Mouse (Mus musculus) MEL (cell line): Measurements from ENCODE around the gene Phf5a. TPM values are rescaled to one million over a fixed set of nuclear protein-coding genes. Genes with fewer than 3 reads are reported as not detected.

Experiments used
- DNase-seq: peaks from one replicate; pipeline ENCODE4 v3.0.0; 2011; ENCODE audit warnings: low read depth, low spot score
- H3K27ac ChIP-seq: 2 replicates; pipeline ENCODE4 v1.5.1; 2012; ENCODE audit warnings: low read depth, mild to moderate bottlenecking, control low read depth, low read length, moderate library complexity; ENCODE audit not compliant: control insufficient read depth
- H3K27me3 ChIP-seq, 2 experiments: fragments of 150-350 bp in 1 of 2; sonication (generic) in 1 of 2; 2 replicates each; pipeline ENCODE4 v1.6.1; 2012; ENCODE audit warnings: low read length in 2 of 2, mild to moderate bottlenecking in 2 of 2, improper control_type of control experiment in 1 of 2, moderate library complexity in 1 of 2; ENCODE audit not compliant: insufficient read depth in 2 of 2, control insufficient read depth in 1 of 2
- H3K36me3 ChIP-seq, 2 experiments: 2 replicates each; pipeline ENCODE4 v1.6.1; 2012 to 2014; ENCODE audit warnings: low read length in 2 of 2, improper control_type of control experiment in 1 of 2, inconsistent platforms in 1 of 2, mild to moderate bottlenecking in 1 of 2; ENCODE audit not compliant: insufficient read depth in 2 of 2, control insufficient read depth in 1 of 2
- H3K4me1 ChIP-seq, 2 experiments: fragments of 150-350 bp in 1 of 2; sonication (generic) in 1 of 2; 2 replicates each; pipeline ENCODE4 v1.6.1; 2012; ENCODE audit warnings: low read length in 2 of 2, improper control_type of control experiment in 1 of 2, mild to moderate bottlenecking in 1 of 2; ENCODE audit not compliant: insufficient read depth in 2 of 2, control insufficient read depth in 1 of 2
- H3K4me3 ChIP-seq, 2 experiments: fragments of 150-350 bp in 1 of 2; sonication (generic) in 1 of 2; 2 replicates each; pipeline ENCODE4 v1.5.1; 2012; ENCODE audit warnings: low read depth in 2 of 2, low read length in 2 of 2, mild to moderate bottlenecking in 2 of 2, moderate library complexity in 2 of 2, control low read depth in 1 of 2, improper control_type of control experiment in 1 of 2; ENCODE audit not compliant: control insufficient read depth in 1 of 2, insufficient read depth in 1 of 2
- H3K79me2 ChIP-seq: 2 replicates; pipeline ENCODE4 v1.6.1; 2012; ENCODE audit warnings: mild to moderate bottlenecking, low read length, moderate library complexity; ENCODE audit not compliant: control insufficient read depth, poor library complexity, insufficient read depth
- H3K9ac ChIP-seq: 2 replicates; pipeline ENCODE4 v1.6.1; 2012; ENCODE audit warnings: low read depth, mild to moderate bottlenecking, control low read depth, low read length, moderate library complexity; ENCODE audit not compliant: control insufficient read depth, poor library complexity, severe bottlenecking
- H3K9me3 ChIP-seq: fragments of 150-350 bp; sonication (generic); replicated peaks from 2 replicates; pipeline ENCODE4 v1.6.1; 2012; ENCODE audit warnings: mild to moderate bottlenecking, low read length, improper control_type of control experiment, moderate library complexity; ENCODE audit not compliant: insufficient read depth
- BHLHE40 ChIP-seq: IDR thresholded peaks from 2 replicates; pipeline ENCODE4 v1.6.1; 2012; ENCODE audit warnings: low read depth, mild to moderate bottlenecking, inconsistent platforms, low read length, improper control_type of control experiment, borderline replicate concordance
- CHD1 ChIP-seq: IDR thresholded peaks from 2 replicates; pipeline ENCODE4 v1.6.1; 2012; ENCODE audit warnings: low read depth, mild to moderate bottlenecking, inconsistent platforms, low read length, improper control_type of control experiment
- CHD2 ChIP-seq: IDR thresholded peaks from 2 replicates; pipeline ENCODE4 v1.6.1; 2011; ENCODE audit warnings: low read length, improper control_type of control experiment
- CTCF ChIP-seq, 3 experiments: IDR thresholded peaks in 2 of 3; conservative IDR thresholded peaks in 1 of 3; 2 replicates each; pipeline ENCODE4 v1.5.1; 2011 to 2012; ENCODE audit warnings: low read length in 3 of 3, low read depth in 2 of 3, mild to moderate bottlenecking in 2 of 3, improper control_type of control experiment in 1 of 3, inconsistent platforms in 1 of 3, mixed read lengths in 1 of 3, moderate library complexity in 1 of 3; ENCODE audit not compliant: control insufficient read depth in 1 of 3, insufficient read depth in 1 of 3, poor library complexity in 1 of 3, severe bottlenecking in 1 of 3
- E2F4 ChIP-seq: IDR thresholded peaks from 2 replicates; pipeline ENCODE4 v1.6.1; 2011; ENCODE audit warnings: low read depth, low read length, improper control_type of control experiment, borderline replicate concordance
- ELF1 ChIP-seq: IDR thresholded peaks from 2 replicates; pipeline ENCODE4 v1.6.1; 2014; ENCODE audit warnings: low read depth, mild to moderate bottlenecking, inconsistent platforms, low read length, improper control_type of control experiment, moderate library complexity
- EP300 ChIP-seq, 2 experiments: IDR thresholded peaks; 2 replicates each; pipeline ENCODE4 v1.6.1; 2011; ENCODE audit warnings: improper control_type of control experiment in 2 of 2, low read length in 2 of 2, low read depth in 1 of 2, mild to moderate bottlenecking in 1 of 2
- ETS1 ChIP-seq: IDR thresholded peaks from 2 replicates; pipeline ENCODE4 v1.6.1; 2012; ENCODE audit warnings: low read depth, mild to moderate bottlenecking, inconsistent platforms, low read length, improper control_type of control experiment, moderate library complexity
- GABPA ChIP-seq: IDR thresholded peaks from 2 replicates; pipeline ENCODE4 v1.6.1; 2012; ENCODE audit warnings: low read depth, mild to moderate bottlenecking, inconsistent platforms, low read length, improper control_type of control experiment, moderate library complexity
- GATA1 ChIP-seq: IDR thresholded peaks from 2 replicates; pipeline ENCODE4 v1.6.1; 2011; ENCODE audit warnings: low read depth, low read length, improper control_type of control experiment
- HCFC1 ChIP-seq: IDR thresholded peaks from 2 replicates; pipeline ENCODE4 v1.6.1; 2012; ENCODE audit warnings: low read depth, mild to moderate bottlenecking, inconsistent platforms, low read length, improper control_type of control experiment, moderate library complexity
- JUND ChIP-seq: IDR thresholded peaks from 2 replicates; pipeline ENCODE4 v1.6.1; 2011; ENCODE audit warnings: low read depth, mild to moderate bottlenecking, improper control_type of control experiment, low read length
- KAT2A ChIP-seq: conservative IDR thresholded peaks from 2 replicates; pipeline ENCODE4 v1.6.1; 2012; ENCODE audit warnings: low read depth, low read length, improper control_type of control experiment, inconsistent platforms
- MAFK ChIP-seq: IDR thresholded peaks from 2 replicates; pipeline ENCODE4 v1.6.1; 2011; ENCODE audit warnings: low read depth, mild to moderate bottlenecking, low read length, improper control_type of control experiment, borderline replicate concordance
- MAX ChIP-seq: IDR thresholded peaks from 2 replicates; pipeline ENCODE4 v1.6.1; 2011; ENCODE audit warnings: low read length, improper control_type of control experiment
- MAZ ChIP-seq: IDR thresholded peaks from 2 replicates; pipeline ENCODE4 v1.6.1; 2012; ENCODE audit warnings: low read depth, mild to moderate bottlenecking, inconsistent platforms, low read length, improper control_type of control experiment
- MEF2A ChIP-seq: IDR thresholded peaks from 2 replicates; pipeline ENCODE4 v1.6.1; 2014; ENCODE audit warnings: low read depth, mild to moderate bottlenecking, inconsistent platforms, low read length, improper control_type of control experiment; ENCODE audit not compliant: poor library complexity, insufficient replicate concordance, severe bottlenecking; ENCODE audit errors: extremely low read depth
- MXI1 ChIP-seq: IDR thresholded peaks from 2 replicates; pipeline ENCODE4 v1.6.1; 2011; ENCODE audit warnings: mild to moderate bottlenecking, low read depth, low read length, improper control_type of control experiment
- MYB ChIP-seq: IDR thresholded peaks from 2 replicates; pipeline ENCODE4 v1.6.1; 2011; ENCODE audit warnings: mild to moderate bottlenecking, low read depth, low read length, improper control_type of control experiment
- MYC ChIP-seq: IDR thresholded peaks from 2 replicates; pipeline ENCODE4 v1.6.1; 2011; ENCODE audit warnings: low read depth, mild to moderate bottlenecking, low read length, improper control_type of control experiment, moderate library complexity
- NELFE ChIP-seq: IDR thresholded peaks from 2 replicates; pipeline ENCODE4 v1.6.1; 2011; ENCODE audit warnings: low read depth, low read length, improper control_type of control experiment
- NRF1 ChIP-seq: IDR thresholded peaks from 2 replicates; pipeline ENCODE4 v1.6.1; 2014; ENCODE audit warnings: low read depth, mild to moderate bottlenecking, inconsistent platforms, low read length, improper control_type of control experiment, moderate library complexity; ENCODE audit not compliant: poor library complexity, insufficient read depth, severe bottlenecking
- POLR2A ChIP-seq, 2 experiments: IDR thresholded peaks; 2 replicates each; pipeline ENCODE4 v1.6.1; 2011 to 2012; ENCODE audit warnings: low read length in 2 of 2, mild to moderate bottlenecking in 2 of 2, control low read depth in 1 of 2, improper control_type of control experiment in 1 of 2, low read depth in 1 of 2, moderate library complexity in 1 of 2; ENCODE audit not compliant: control insufficient read depth in 1 of 2, insufficient read depth in 1 of 2, poor library complexity in 1 of 2
- POLR2AphosphoS2 ChIP-seq: IDR thresholded peaks from 2 replicates; pipeline ENCODE4 v1.6.1; 2011; ENCODE audit warnings: low read length, improper control_type of control experiment
- RCOR1 ChIP-seq: IDR thresholded peaks from 2 replicates; pipeline ENCODE4 v1.6.1; 2012; ENCODE audit warnings: low read depth, mild to moderate bottlenecking, inconsistent platforms, low read length, improper control_type of control experiment
- SIN3A ChIP-seq: IDR thresholded peaks from 2 replicates; pipeline ENCODE4 v1.6.1; 2012; ENCODE audit warnings: low read length, improper control_type of control experiment, inconsistent platforms
- SMC3 ChIP-seq: IDR thresholded peaks from 2 replicates; pipeline ENCODE4 v1.6.1; 2011; ENCODE audit warnings: low read depth, low read length, improper control_type of control experiment
- TAL1 ChIP-seq: IDR thresholded peaks from 2 replicates; pipeline ENCODE4 v1.6.1; 2012; ENCODE audit warnings: mild to moderate bottlenecking, inconsistent platforms, low read length, moderate library complexity, mixed read lengths
- TBP ChIP-seq: IDR thresholded peaks from 2 replicates; pipeline ENCODE4 v1.8.0; 2011; ENCODE audit warnings: low read depth, low read length, improper control_type of control experiment
- TCF12 ChIP-seq: IDR thresholded peaks from 2 replicates; pipeline ENCODE4 v1.6.1; 2014; ENCODE audit warnings: low read depth, mild to moderate bottlenecking, inconsistent platforms, low read length, improper control_type of control experiment, moderate library complexity
- UBTF ChIP-seq: IDR thresholded peaks from 2 replicates; pipeline ENCODE4 v1.6.1; 2012; ENCODE audit warnings: low read depth, mild to moderate bottlenecking, inconsistent platforms, low read length, improper control_type of control experiment, moderate library complexity, borderline replicate concordance; ENCODE audit not compliant: insufficient read depth
- USF1 ChIP-seq: IDR thresholded peaks from 2 replicates; pipeline ENCODE4 v1.6.1; 2014; ENCODE audit warnings: low read depth, mild to moderate bottlenecking, inconsistent platforms, low read length, improper control_type of control experiment, moderate library complexity
- ZKSCAN1 ChIP-seq: IDR thresholded peaks from 2 replicates; pipeline ENCODE4 v1.6.1; 2012; ENCODE audit warnings: low read depth, mild to moderate bottlenecking, inconsistent platforms, low read length, improper control_type of control experiment, moderate library complexity
- ZMIZ1 ChIP-seq: IDR thresholded peaks from 2 replicates; pipeline ENCODE4 v1.6.1; 2012; ENCODE audit warnings: low read depth, mild to moderate bottlenecking, inconsistent platforms, low read length, improper control_type of control experiment, moderate library complexity
- ZNF384 ChIP-seq: IDR thresholded peaks from 2 replicates; pipeline ENCODE4 v1.6.1; 2012; ENCODE audit warnings: low read depth, mild to moderate bottlenecking, inconsistent platforms, low read length, improper control_type of control experiment
- polyA plus RNA-seq, 2 experiments: library from polyadenylated mRNA; stranded (reverse) in 1 of 2; unstranded in 1 of 2; fragments of >175 nt in 1 of 2; fragments of >200 nt in 1 of 2; gene quantifications; 2 replicates each; pipeline versions ENCODE4 v1.2.1 to v1.2.4; 2012; ENCODE audit warnings: low replicate concordance in 2 of 2, low read depth in 1 of 2; ENCODE audit not compliant: insufficient read length in 2 of 2, insufficient read depth in 1 of 2, missing spikeins in 1 of 2
- total RNA-seq: library from RNA; depleted of rRNA; stranded (reverse); fragments of 300-350 nt; gene quantifications from 2 replicates; pipeline ENCODE4 v1.2.3, GENCODE M21; 2012

Gene Phf5a
- total and polyA plus RNA-seq, 3 experiments: 128 to 164 TPM; not detected in 1

GRCm38 (mm10) chr15:81872262-81873136 lies 788 bp upstream of the Phf5a start, which contains the start of gene Aco2:
TSS of gene Aco2 (plus strand) at chr15:81872309.
- no peaks in the 10 kb centered on the region for H3K27me3 ChIP-seq
- DNase-seq: peak; percentile 99
- peaks cover 13 to 27% of the 10 kb centered on the region in 2 experiments for H3K36me3 ChIP-seq
- no peaks in the 10 kb centered on the region for H3K9me3 ChIP-seq
- H3K79me2 ChIP-seq: peaks cover 61% of the 10 kb centered on the region
- peak within 1 kb of the TSS; percentile 91 for H3K9ac ChIP-seq
- H3K4me1 ChIP-seq: peaks cover 4 to 12% of the 10 kb centered on the region in 2 experiments
- H3K27ac ChIP-seq: peak within 1 kb of the TSS; percentile 99
- H3K4me3 ChIP-seq: peak within 1 kb of the TSS; percentile 75 to 96
- no peak for TF ChIP-seq MAFK
- no peak for TF ChIP-seq SMC3
- no peak for TF ChIP-seq CHD2
- peak; percentile 24; the same call in 1 of the 2 replicates for TF ChIP-seq NRF1
- TF ChIP-seq POLR2AphosphoS2: no peak; the same call in 1 of the 2 replicates
- no peak for TF ChIP-seq E2F4
- TF ChIP-seq GATA1: peak; percentile 58
- no peak for TF ChIP-seq MYC
- TF ChIP-seq MAX: peak; percentile 66
- TF ChIP-seq JUND: no peak
- peak; percentile 89; the same call in 1 of the 2 replicates for TF ChIP-seq MXI1
- TF ChIP-seq USF1: no peak
- peak; percentile 53 to 63; a peak in 3 of 4 replicates for TF ChIP-seq POLR2A (IDR thresholded peaks at IDR 0.05; ENCODE audit: control insufficient read depth in 1 of 2, insufficient read depth in 1 of 2, low read depth in 1 of 2, low read length in 2 of 2, poor library complexity in 1 of 2)
- no peak for TF ChIP-seq ZKSCAN1
- no peak for TF ChIP-seq MEF2A
- TF ChIP-seq ETS1: peak; percentile 53; the same call in 1 of the 2 replicates
- TF ChIP-seq UBTF: 0 out of 2 replicates have a peak, but pooled peaks have one; percentile 47
- no peak for TF ChIP-seq GABPA
- no peak for TF ChIP-seq ZNF384
- TF ChIP-seq RCOR1: no peak
- no peak for TF ChIP-seq CHD1
- peak; percentile 83; the same call in 1 of the 2 replicates for TF ChIP-seq ZMIZ1
- no peak for TF ChIP-seq BHLHE40
- no peak for TF ChIP-seq MYB
- no peak for TF ChIP-seq CTCF (IDR thresholded peaks at IDR 0.05 in 2 of 3, conservative IDR thresholded peaks at IDR 0.05 in 1 of 3; ENCODE audit: control insufficient read depth in 1 of 3, insufficient read depth in 1 of 3, low read depth in 2 of 3, low read length in 3 of 3, poor library complexity in 1 of 3, severe bottlenecking in 1 of 3)
- TF ChIP-seq NELFE: peak; percentile 73
- no peak; a peak in 1 of 4 replicates for TF ChIP-seq EP300 (IDR thresholded peaks at IDR 0.05; ENCODE audit: low read depth in 1 of 2, low read length in 2 of 2)
- peak; percentile 62; the same call in 1 of the 2 replicates for TF ChIP-seq KAT2A
- TF ChIP-seq TAL1: no peak
- no peak for TF ChIP-seq MAZ
- peak; percentile 96 for TF ChIP-seq TBP
- peak; percentile 88; the same call in 1 of the 2 replicates for TF ChIP-seq SIN3A
- peak; percentile 43; the same call in 1 of the 2 replicates for TF ChIP-seq ELF1
- peak; percentile 84 for TF ChIP-seq HCFC1
- peak; percentile 65; the same call in 1 of the 2 replicates for TF ChIP-seq TCF12
